Mouse (Mus musculus) brown adipose tissue, adult 24 weeks (tissue): ENCODE measurements around the gene Eif4h. TPM values are rescaled to one million over a fixed set of nuclear protein-coding genes. Genes with fewer than 3 reads are reported as not detected.

Experiments
- H3K27ac ChIP-seq: fragments of 200-500 bp; replicated peaks from 2 replicates; pipeline ENCODE4 v1.5.1; 2012; ENCODE audit warnings: low read depth, mild to moderate bottlenecking, low read length
- H3K4me1 ChIP-seq: fragments of 200-500 bp; 2 replicates; pipeline ENCODE4 v1.6.1; 2012; ENCODE audit warnings: low read length, mixed read lengths; ENCODE audit not compliant: control insufficient read depth, insufficient read depth, insufficient read length
- H3K4me3 ChIP-seq: fragments of 200-500 bp; 2 replicates; pipeline ENCODE4 v1.5.1; 2012; ENCODE audit warnings: low read depth, mild to moderate bottlenecking, low read length, moderate library complexity; ENCODE audit not compliant: insufficient read depth
- polyA plus RNA-seq: library from polyadenylated mRNA; stranded (reverse); fragments of >200 nt; gene quantifications from 2 replicates; pipeline ENCODE4 v1.2.4, GENCODE M21; 2012; ENCODE audit not compliant: missing spikeins, insufficient read depth, insufficient read length

Gene Eif4h
- 116 and 126 TPM in 2 replicates for polyA plus RNA-seq

GRCm38 (mm10) chr5:134639269-134639682 lies at the start of gene Eif4h:
Eif4h (minus strand) TSS chr5:134639490.
- Histone ChIP-seq H3K27ac (peak within 1 kb of the TSS; percentile 96), H3K4me3 (peak within 1 kb of the TSS; percentile 94), H3K4me1 (peaks cover 11% of the 10 kb centered on the region)

- Histone ChIP-seq H3K27ac (no peak overlapping the region), H3K4me1 (no peaks in the 10 kb centered on the region), H3K4me3 (peak overlapping the region; percentile 43)
Observed at GRCm38 (mm10) chr5:134688718-134689284, 49.5 kb upstream of the Eif4h start.

GRCm38 (mm10) chr5:134688086-134688717 lies 48.9 kb upstream of the Eif4h start, which contains the start of gene Limk1:
Limk1 (minus strand) TSS chr5:134688598.
- Histone ChIP-seq H3K4me1 (no peaks in the 10 kb centered on the region), H3K27ac (no peak within 1 kb of the TSS), H3K4me3 (peak within 1 kb of the TSS; percentile 55)

- H3K4me1 ChIP-seq, result no peaks in the 10 kb centered on the region
- peak overlapping the region; percentile 19; the same call in 1 of the 2 replicates for H3K4me3 ChIP-seq
- H3K27ac ChIP-seq, result no peak overlapping the region
Observed at GRCm38 (mm10) chr5:134687187-134687586, 47.9 kb upstream of the Eif4h start.

- Histone ChIP-seq H3K27ac (no peak overlapping the region), H3K4me3 (no peak overlapping the region), H3K4me1 (no peaks in the 10 kb centered on the region)
Observed at GRCm38 (mm10) chr5:134686541-134686940, 47.3 kb upstream of the Eif4h start.

- no peak overlapping the region for H3K27ac ChIP-seq
- H3K4me1 ChIP-seq, result no peaks in the 10 kb centered on the region
- no peak overlapping the region for H3K4me3 ChIP-seq
Observed at GRCm38 (mm10) chr5:134684398-134684797, 45.1 kb upstream of the Eif4h start.

- H3K4me3 ChIP-seq, result no peak overlapping the region
Observed at GRCm38 (mm10) chr5:134683813-134684212, 44.5 kb upstream of the Eif4h start.

GRCm38 (mm10) chr5:134680238-134680637 lies 40.9 kb upstream of the Eif4h start:
- Histone ChIP-seq H3K27ac (peak overlapping the region; percentile 9; the same call in 1 of the 2 replicates), H3K4me1 (peaks cover 2% of the 10 kb centered on the region; the same call in 1 of the 2 replicates), H3K4me3 (no peak overlapping the region)

More at GRCm38 (mm10) chr5:134683813-134684212, 44.5 kb upstream of the Eif4h start:
- Histone ChIP-seq H3K27ac (no peak overlapping the region), H3K4me1 (no peaks in the 10 kb centered on the region)

- Histone ChIP-seq H3K4me3 (0 out of 2 replicates have a peak overlapping the region, but pooled peaks have one; percentile 2), H3K4me1 (peaks cover 2% of the 10 kb centered on the region; the same call in 1 of the 2 replicates), H3K27ac (peak overlapping the region; percentile 69)
Observed at GRCm38 (mm10) chr5:134678827-134679546, 39.7 kb upstream of the Eif4h start.

- Histone ChIP-seq H3K27ac (peak overlapping the region; percentile 69), H3K4me3 (peak overlapping the region; percentile 49), H3K4me1 (peaks cover 2% of the 10 kb centered on the region; the same call in 1 of the 2 replicates)
Observed at GRCm38 (mm10) chr5:134678031-134678430, 38.7 kb upstream of the Eif4h start.

- Histone ChIP-seq H3K4me3 (peak overlapping the region; percentile 49), H3K4me1 (peaks cover 2% of the 10 kb centered on the region; the same call in 1 of the 2 replicates), H3K27ac (peak overlapping the region; percentile 3)
Observed at GRCm38 (mm10) chr5:134677491-134677890, 38.2 kb upstream of the Eif4h start.

- peak overlapping the region; percentile 3 for H3K27ac ChIP-seq
- peak overlapping the region; percentile 49 for H3K4me3 ChIP-seq
- peaks cover 7% of the 10 kb centered on the region for H3K4me1 ChIP-seq
Observed at GRCm38 (mm10) chr5:134675956-134676759, 36.9 kb upstream of the Eif4h start.

GRCm38 (mm10) chr5:134674977-134675376 lies 35.7 kb upstream of the Eif4h start:
- H3K4me1 ChIP-seq, result peaks cover 7% of the 10 kb centered on the region
- H3K27ac ChIP-seq, result no peak overlapping the region
- no peak overlapping the region for H3K4me3 ChIP-seq

GRCm38 (mm10) chr5:134672611-134673010 lies 33.3 kb upstream of the Eif4h start:
- Histone ChIP-seq H3K4me1 (peaks cover 7% of the 10 kb centered on the region), H3K4me3 (no peak overlapping the region), H3K27ac (no peak overlapping the region)

GRCm38 (mm10) chr5:134672198-134672516 lies 32.9 kb upstream of the Eif4h start:
- Histone ChIP-seq H3K4me1 (peaks cover 7% of the 10 kb centered on the region), H3K27ac (no peak overlapping the region), H3K4me3 (no peak overlapping the region)
